Mouse (Mus musculus) urinary bladder, postnatal 10 days (tissue): ENCODE measurements around the gene Creb5.

Experiments used
- DNase-seq: peaks from one replicate; pipeline ENCODE4 v3.0.0; 2022; ENCODE audit warnings: low spot score

The Creb5 gene

GRCm38 (mm10) chr6:53287038-53287561, at the start of gene Creb5:
Creb5 (plus strand) TSS chr6:53287270.
- peak; percentile 55 for DNase-seq

- no peak for DNase-seq
Observed at GRCm38 (mm10) chr6:53259841-53260240, 27.2 kb upstream of the Creb5 start.

- DNase-seq = no peak
Observed at GRCm38 (mm10) chr6:53262401-53262800, 24.7 kb upstream of the Creb5 start.

- DNase-seq = no peak
Observed at GRCm38 (mm10) chr6:53267036-53267435, 20.0 kb upstream of the Creb5 start.

GRCm38 (mm10) chr6:53267732-53268505, 19.2 kb upstream of the Creb5 start:
- DNase-seq = no peak

- no peak for DNase-seq
Observed at GRCm38 (mm10) chr6:53271216-53271615, 15.9 kb upstream of the Creb5 start.

- DNase-seq = no peak
Observed at GRCm38 (mm10) chr6:53271636-53272035, 15.4 kb upstream of the Creb5 start.

- no peak for DNase-seq
Observed at GRCm38 (mm10) chr6:53286389-53287037, 557 bp upstream of the Creb5 start.

GRCm38 (mm10) chr6:53287562-53288381, 702 bp downstream of the Creb5 start:
- DNase-seq = no peak

GRCm38 (mm10) chr6:53288584-53289558, 1.8 kb downstream of the Creb5 start:
- no peak for DNase-seq

GRCm38 (mm10) chr6:53289659-53290058, 2.6 kb downstream of the Creb5 start:
- no peak for DNase-seq

- no peak for DNase-seq
Observed at GRCm38 (mm10) chr6:53290215-53290990, 3.3 kb downstream of the Creb5 start.

- no peak for DNase-seq
Observed at GRCm38 (mm10) chr6:53292931-53293330, 5.9 kb downstream of the Creb5 start.

- DNase-seq = no peak
Observed at GRCm38 (mm10) chr6:53297851-53298250, 10.8 kb downstream of the Creb5 start.

GRCm38 (mm10) chr6:53304201-53304600, 17.1 kb downstream of the Creb5 start:
- DNase-seq = no peak

GRCm38 (mm10) chr6:53306156-53306555, 19.1 kb downstream of the Creb5 start:
- DNase-seq = no peak

GRCm38 (mm10) chr6:53306710-53307109, 19.6 kb downstream of the Creb5 start:
- no peak for DNase-seq

GRCm38 (mm10) chr6:53308684-53309083, 21.6 kb downstream of the Creb5 start:
- DNase-seq = no peak

- no peak for DNase-seq
Observed at GRCm38 (mm10) chr6:53313604-53314003, 26.5 kb downstream of the Creb5 start.

- DNase-seq = no peak
Observed at GRCm38 (mm10) chr6:53314126-53314525, 27.1 kb downstream of the Creb5 start.
